Mouse (Mus musculus) heart, embryonic 12.5 days (tissue): ENCODE measurements around the gene Zdhhc1. TPM values are rescaled to one million over a fixed set of nuclear protein-coding genes. Genes with fewer than 3 reads are reported as not detected.

Source experiments
- ATAC-seq: fragments of 200-750 bp; cut with Nextera tagmentation; 2 replicates; pipeline ENCODE4 v1.8.0; 2017; ENCODE audit warnings: moderate TSS enrichment, moderate library complexity; ENCODE audit not compliant: insufficient number of reproducible peaks, low FRiP score
- H3K27ac ChIP-seq: fragments of 300-500 bp; sonication (generic); 2 replicates; pipeline ENCODE4 v1.5.1; 2016; ENCODE audit warnings: mild to moderate bottlenecking, moderate library complexity; ENCODE audit not compliant: poor library complexity, severe bottlenecking
- H3K27me3 ChIP-seq: fragments of 300-500 bp; sonication (generic); replicated peaks from 2 replicates; pipeline ENCODE4 v1.6.1; 2016; ENCODE audit warnings: mild to moderate bottlenecking, moderate library complexity
- H3K36me3 ChIP-seq: fragments of 300-500 bp; sonication (generic); 2 replicates; pipeline ENCODE4 v1.6.1; 2016; ENCODE audit warnings: mild to moderate bottlenecking, moderate library complexity
- H3K4me1 ChIP-seq: fragments of 300-500 bp; sonication (generic); replicated peaks from 2 replicates; pipeline ENCODE4 v1.6.1; 2016; ENCODE audit warnings: mild to moderate bottlenecking
- H3K4me2 ChIP-seq: fragments of 300-500 bp; sonication (generic); 2 replicates; pipeline ENCODE4 v1.6.1; 2016; ENCODE audit warnings: mild to moderate bottlenecking, moderate library complexity
- H3K4me3 ChIP-seq: fragments of 300-500 bp; sonication (generic); 2 replicates; pipeline ENCODE4 v1.5.1; 2016; ENCODE audit warnings: mild to moderate bottlenecking
- H3K9ac ChIP-seq: fragments of 300-500 bp; sonication (generic); 2 replicates; pipeline ENCODE4 v1.6.1; 2016; ENCODE audit warnings: mild to moderate bottlenecking, moderate library complexity
- H3K9me3 ChIP-seq: fragments of 300-500 bp; sonication (generic); replicated peaks from 2 replicates; pipeline ENCODE4 v1.6.1; 2016; ENCODE audit warnings: mild to moderate bottlenecking, moderate library complexity
- WGBS: fragments of 180-500 bp; shearing (Covaris S2); methylation state at CpG from one replicate; pipeline ENCODE4 v1.1.7; 2016; 5-methylcytosine and 5-hydroxymethylcytosine counted together
- polyA plus RNA-seq: library from polyadenylated mRNA; unstranded; fragments of >200 nt; fragmentation: Nextera tagmentation; extraction: Ambion mirVana; gene quantifications from 2 replicates; pipeline ENCODE4 v1.2.1, GENCODE M21; 2016

The Zdhhc1 gene
- polyA plus RNA-seq, 1 experiment from 2014 or later = 23.3 TPM

GRCm38 (mm10) chr8:105451903-105452603 lies 44.6 kb downstream of the Zdhhc1 start:
- no peak for ATAC-seq

GRCm38 (mm10) chr8:105450977-105451376 lies 45.7 kb downstream of the Zdhhc1 start:
- no peak for ATAC-seq
- H3K27ac ChIP-seq = no peak overlapping the region
- H3K4me3 ChIP-seq = no peak overlapping the region
- no peaks in the 10 kb centered on the region for H3K36me3 ChIP-seq
- H3K27me3 ChIP-seq = 0 out of 2 replicates have a peak, but pooled peaks cover 11% of the 10 kb centered on the region
- 88% methylated on average over 1 of the region's 1 CpGs for WGBS
- no peaks in the 10 kb centered on the region for H3K4me1 ChIP-seq
- no peak overlapping the region for H3K9ac ChIP-seq
- H3K9me3 ChIP-seq = no peaks in the 10 kb centered on the region
- H3K4me2 ChIP-seq = no peak overlapping the region

More at GRCm38 (mm10) chr8:105451903-105452603, 44.6 kb downstream of the Zdhhc1 start:
- no peak overlapping the region for H3K4me3 ChIP-seq
- WGBS = 63% methylated on average over 15 of the region's 15 CpGs
- no peaks in the 10 kb centered on the region for H3K9me3 ChIP-seq
- no peaks in the 10 kb centered on the region for H3K36me3 ChIP-seq
- 0 out of 2 replicates have a peak, but pooled peaks cover 11% of the 10 kb centered on the region for H3K27me3 ChIP-seq
- H3K4me1 ChIP-seq = no peaks in the 10 kb centered on the region
- no peak overlapping the region for H3K9ac ChIP-seq
- H3K4me2 ChIP-seq = no peak overlapping the region
- H3K27ac ChIP-seq = no peak overlapping the region

- H3K4me1 ChIP-seq = no peaks in the 10 kb centered on the region
- ATAC-seq = no peak; the same call in 1 of the 2 replicates
- no peak overlapping the region for H3K4me3 ChIP-seq
- H3K9ac ChIP-seq = no peak overlapping the region
- no peak overlapping the region for H3K4me2 ChIP-seq
- H3K27me3 ChIP-seq = 0 out of 2 replicates have a peak, but pooled peaks cover 11% of the 10 kb centered on the region
- H3K9me3 ChIP-seq = no peaks in the 10 kb centered on the region
- WGBS = 75% methylated on average over 5 of the region's 5 CpGs
- H3K27ac ChIP-seq = no peak overlapping the region
- no peaks in the 10 kb centered on the region for H3K36me3 ChIP-seq
Observed at GRCm38 (mm10) chr8:105448596-105448995, 48.1 kb downstream of the Zdhhc1 start.

- no peak for ATAC-seq
- WGBS = 79% methylated on average over 3 of the region's 3 CpGs
- no peaks in the 10 kb centered on the region for H3K4me1 ChIP-seq
Observed at GRCm38 (mm10) chr8:105448188-105448587, 48.5 kb downstream of the Zdhhc1 start.

GRCm38 (mm10) chr8:105446127-105446552 lies 50.6 kb downstream of the Zdhhc1 start:
- no peak overlapping the region for H3K4me2 ChIP-seq
- H3K27ac ChIP-seq = no peak overlapping the region
- WGBS = 35% methylated on average over 4 of the region's 4 CpGs

More at GRCm38 (mm10) chr8:105448188-105448587, 48.5 kb downstream of the Zdhhc1 start:
- Histone ChIP-seq H3K4me3 (no peak overlapping the region), H3K27ac (no peak overlapping the region), H3K9ac (no peak overlapping the region), H3K9me3 (no peaks in the 10 kb centered on the region), H3K36me3 (no peaks in the 10 kb centered on the region), H3K27me3 (peaks cover 11% of the 10 kb centered on the region; the same call in 1 of the 2 replicates), H3K4me2 (no peak overlapping the region)

GRCm38 (mm10) chr8:105445296-105446126 lies 51.2 kb downstream of the Zdhhc1 start:
- Histone ChIP-seq H3K27me3 (peaks cover 7% of the 10 kb centered on the region; the same call in 1 of the 2 replicates), H3K4me2 (no peak overlapping the region), H3K4me1 (no peaks in the 10 kb centered on the region)

More at GRCm38 (mm10) chr8:105446127-105446552, 50.6 kb downstream of the Zdhhc1 start:
- Histone ChIP-seq H3K4me3 (no peak overlapping the region), H3K36me3 (no peaks in the 10 kb centered on the region), H3K9me3 (no peaks in the 10 kb centered on the region), H3K9ac (no peak overlapping the region), H3K27me3 (peaks cover 12% of the 10 kb centered on the region; the same call in 1 of the 2 replicates), H3K4me1 (no peaks in the 10 kb centered on the region)
- ATAC-seq = no peak

GRCm38 (mm10) chr8:105442661-105443060 lies 54.0 kb downstream of the Zdhhc1 start:
- Histone ChIP-seq H3K27ac (no peak overlapping the region), H3K4me1 (peaks cover under 1% of the 10 kb centered on the region; the same call in 1 of the 2 replicates), H3K4me2 (no peak overlapping the region), H3K27me3 (peaks cover 7% of the 10 kb centered on the region; the same call in 1 of the 2 replicates), H3K4me3 (no peak overlapping the region), H3K9ac (no peak overlapping the region), H3K36me3 (no peaks in the 10 kb centered on the region), H3K9me3 (no peaks in the 10 kb centered on the region)
- ATAC-seq = no peak
- WGBS = 90% methylated on average over 5 of the region's 5 CpGs

More at GRCm38 (mm10) chr8:105445296-105446126, 51.2 kb downstream of the Zdhhc1 start:
- H3K9ac ChIP-seq = no peak overlapping the region
- H3K4me3 ChIP-seq = no peak overlapping the region
- 36% methylated on average over 11 of the region's 11 CpGs for WGBS
- no peak overlapping the region for H3K27ac ChIP-seq
- no peaks in the 10 kb centered on the region for H3K36me3 ChIP-seq
- no peaks in the 10 kb centered on the region for H3K9me3 ChIP-seq
- ATAC-seq = no peak

- 8% methylated on average over 6 of the region's 6 CpGs for WGBS
- peaks cover 7% of the 10 kb centered on the region; the same call in 1 of the 2 replicates for H3K27me3 ChIP-seq
- no peak overlapping the region for H3K4me2 ChIP-seq
- no peak overlapping the region for H3K27ac ChIP-seq
- peaks cover 5% of the 10 kb centered on the region for H3K4me1 ChIP-seq
- no peaks in the 10 kb centered on the region for H3K9me3 ChIP-seq
- no peak overlapping the region for H3K4me3 ChIP-seq
- no peak overlapping the region for H3K9ac ChIP-seq
- ATAC-seq = no peak
- H3K36me3 ChIP-seq = no peaks in the 10 kb centered on the region
Observed at GRCm38 (mm10) chr8:105441433-105441832, 55.3 kb downstream of the Zdhhc1 start.

- H3K9ac ChIP-seq = no peak overlapping the region
Observed at GRCm38 (mm10) chr8:105438865-105439264, 57.8 kb downstream of the Zdhhc1 start.

GRCm38 (mm10) chr8:105437078-105437748 lies 59.5 kb downstream of the Zdhhc1 start:
- H3K27ac ChIP-seq = no peak overlapping the region
- ATAC-seq = no peak
- H3K4me1 ChIP-seq = peaks cover 5% of the 10 kb centered on the region
- no peaks in the 10 kb centered on the region for H3K27me3 ChIP-seq
- no peak overlapping the region for H3K9ac ChIP-seq
- H3K4me2 ChIP-seq = no peak overlapping the region
- H3K9me3 ChIP-seq = no peaks in the 10 kb centered on the region
- no peaks in the 10 kb centered on the region for H3K36me3 ChIP-seq
- H3K4me3 ChIP-seq = no peak overlapping the region
- 66% methylated on average over 5 of the region's 5 CpGs for WGBS

More at GRCm38 (mm10) chr8:105438865-105439264, 57.8 kb downstream of the Zdhhc1 start:
- Histone ChIP-seq H3K27ac (no peak overlapping the region), H3K9me3 (no peaks in the 10 kb centered on the region), H3K4me2 (no peak overlapping the region), H3K4me3 (no peak overlapping the region), H3K27me3 (peaks cover 7% of the 10 kb centered on the region; the same call in 1 of the 2 replicates), H3K36me3 (no peaks in the 10 kb centered on the region), H3K4me1 (peaks cover 5% of the 10 kb centered on the region)
- WGBS = 44% methylated on average over 5 of the region's 5 CpGs
- no peak for ATAC-seq
